Mouse (Mus musculus): ENCODE data around the gene Tmprss12. TPM values are rescaled to one million over a fixed set of nuclear protein-coding genes. Genes with fewer than 3 reads are reported as not detected.
"Not testable (repeated sequence)": the region's sequence is repeated elsewhere in the genome, so short reads cannot be mapped to it uniquely, and the experiment has no call there.

Tmprss12 gene
- polyA plus RNA-seq, 1 experiment, result not detected

GRCm38 (mm10) chr15:100263246-100263905, 17.3 kb upstream of the Tmprss12 start:
- no peak overlapping the region for H3K4me3 ChIP-seq
- H3K4me2 ChIP-seq (ENCODE audit: low read depth), result no peak overlapping the region
- H3K36me3 ChIP-seq (ENCODE audit: control insufficient read depth, insufficient read depth), result peaks cover 9% of the 10 kb centered on the region
- TF ChIP-seq REST (IDR thresholded peaks at IDR 0.05; ENCODE audit: insufficient read depth, insufficient read length) (no peak), MAX (IDR thresholded peaks at IDR 0.05; ENCODE audit: low read depth) (no peak), MYOG (IDR thresholded peaks at IDR 0.05; ENCODE audit: control insufficient read depth in 1 of 3, insufficient read depth in 1 of 3, insufficient read length in 2 of 3, low read depth in 2 of 3) (no peak), POLR2AphosphoS2 (IDR thresholded peaks at IDR 0.05; ENCODE audit: insufficient read length, low read depth) (no peak), USF1 (IDR thresholded peaks at IDR 0.05; ENCODE audit: low read depth) (no peak), CEBPB (IDR thresholded peaks at IDR 0.05; ENCODE audit: insufficient read depth, poor library complexity, severe bottlenecking) (no peak), TCF3 (IDR thresholded peaks at IDR 0.05; ENCODE audit: insufficient read length, low read depth) (no peak), MYOD1 (IDR thresholded peaks at IDR 0.05; ENCODE audit: control insufficient read depth in 1 of 3, insufficient read length in 2 of 3, low read depth in 2 of 3) (no peak), POLR2A (IDR thresholded peaks at IDR 0.05; ENCODE audit: insufficient read length, low read depth) (no peak), E2F4 (IDR thresholded peaks at IDR 0.05; ENCODE audit: insufficient read depth) (no peak), TCF12 (IDR thresholded peaks at IDR 0.05; ENCODE audit: insufficient read depth, poor library complexity, severe bottlenecking) (no peak)
- no peaks in the 10 kb centered on the region for H3K27me3 ChIP-seq (ENCODE audit: control insufficient read depth, insufficient read depth, insufficient read length)
- no peak overlapping the region for H3ac ChIP-seq (ENCODE audit: control insufficient read depth, insufficient read length)
- no peaks in the 10 kb centered on the region for H3K79me2 ChIP-seq (ENCODE audit: control insufficient read depth, insufficient read depth)

GRCm38 (mm10) chr15:100265586-100266325, 14.9 kb upstream of the Tmprss12 start:
- no peak overlapping the region for H3ac ChIP-seq (ENCODE audit: control insufficient read depth, insufficient read length)
- no peaks in the 10 kb centered on the region for H3K36me3 ChIP-seq (ENCODE audit: control insufficient read depth, insufficient read depth)
- TF ChIP-seq USF1 (IDR thresholded peaks at IDR 0.05; ENCODE audit: low read depth) (no peak), POLR2AphosphoS2 (IDR thresholded peaks at IDR 0.05; ENCODE audit: insufficient read length, low read depth) (no peak), E2F4 (IDR thresholded peaks at IDR 0.05; ENCODE audit: insufficient read depth) (no peak), MYOG (IDR thresholded peaks at IDR 0.05; ENCODE audit: control insufficient read depth in 1 of 3, insufficient read depth in 1 of 3, insufficient read length in 2 of 3, low read depth in 2 of 3) (no peak)
- no peak overlapping the region for H3K4me2 ChIP-seq (ENCODE audit: low read depth)
- no peaks in the 10 kb centered on the region for H3K79me2 ChIP-seq (ENCODE audit: control insufficient read depth, insufficient read depth)
- no peaks in the 10 kb centered on the region for H3K27me3 ChIP-seq (ENCODE audit: control insufficient read depth, insufficient read depth, insufficient read length)
- H3K4me3 ChIP-seq, result no peak overlapping the region

- Histone ChIP-seq H3K36me3 (ENCODE audit: control insufficient read depth, insufficient read depth) (no peaks in the 10 kb centered on the region), H3K79me2 (ENCODE audit: control insufficient read depth, insufficient read depth) (no peaks in the 10 kb centered on the region), H3K27me3 (ENCODE audit: control insufficient read depth, insufficient read depth, insufficient read length) (no peaks in the 10 kb centered on the region), H3K4me2 (ENCODE audit: low read depth) (no peak overlapping the region), H3K4me3 (no peak overlapping the region), H3ac (ENCODE audit: control insufficient read depth, insufficient read length) (no peak overlapping the region)
- TF ChIP-seq MAX (IDR thresholded peaks at IDR 0.05; ENCODE audit: low read depth) (no peak), E2F4 (IDR thresholded peaks at IDR 0.05; ENCODE audit: insufficient read depth) (no peak), REST (IDR thresholded peaks at IDR 0.05; ENCODE audit: insufficient read depth, insufficient read length) (no peak), SRF (IDR thresholded peaks at IDR 0.05; ENCODE audit: control insufficient read depth, insufficient read length, low read depth) (no peak), MYOD1 (IDR thresholded peaks at IDR 0.05; ENCODE audit: control insufficient read depth in 1 of 3, insufficient read length in 2 of 3, low read depth in 2 of 3) (no peak), MYOG (IDR thresholded peaks at IDR 0.05; ENCODE audit: control insufficient read depth in 1 of 3, insufficient read depth in 1 of 3, insufficient read length in 2 of 3, low read depth in 2 of 3) (no peak), POLR2AphosphoS2 (IDR thresholded peaks at IDR 0.05; ENCODE audit: insufficient read length, low read depth) (no peak), POLR2A (IDR thresholded peaks at IDR 0.05; ENCODE audit: insufficient read length, low read depth) (no peak), CEBPB (IDR thresholded peaks at IDR 0.05; ENCODE audit: insufficient read depth, poor library complexity, severe bottlenecking) (no peak), TCF3 (IDR thresholded peaks at IDR 0.05; ENCODE audit: insufficient read length, low read depth) (no peak), USF1 (IDR thresholded peaks at IDR 0.05; ENCODE audit: low read depth) (no peak), TCF12 (IDR thresholded peaks at IDR 0.05; ENCODE audit: insufficient read depth, poor library complexity, severe bottlenecking) (no peak)
Observed at GRCm38 (mm10) chr15:100268916-100269315, 11.7 kb upstream of the Tmprss12 start.

- no peaks in the 10 kb centered on the region for H3K27me3 ChIP-seq (ENCODE audit: control insufficient read depth, insufficient read depth, insufficient read length)
- no peak overlapping the region for H3K4me3 ChIP-seq
- no peaks in the 10 kb centered on the region for H3K36me3 ChIP-seq (ENCODE audit: control insufficient read depth, insufficient read depth)
- H3ac ChIP-seq (ENCODE audit: control insufficient read depth, insufficient read length), result no peak overlapping the region
- TF ChIP-seq POLR2AphosphoS2 (IDR thresholded peaks at IDR 0.05; ENCODE audit: insufficient read length, low read depth) (no peak), MYOG (IDR thresholded peaks at IDR 0.05; ENCODE audit: control insufficient read depth in 1 of 3, insufficient read depth in 1 of 3, insufficient read length in 2 of 3, low read depth in 2 of 3) (no peak), TCF12 (IDR thresholded peaks at IDR 0.05; ENCODE audit: insufficient read depth, poor library complexity, severe bottlenecking) (no peak), USF1 (IDR thresholded peaks at IDR 0.05; ENCODE audit: low read depth) (no peak), MYOD1 (IDR thresholded peaks at IDR 0.05; ENCODE audit: control insufficient read depth in 1 of 3, insufficient read length in 2 of 3, low read depth in 2 of 3) (no peak), MAX (IDR thresholded peaks at IDR 0.05; ENCODE audit: low read depth) (no peak)
- H3K79me2 ChIP-seq (ENCODE audit: control insufficient read depth, insufficient read depth), result no peaks in the 10 kb centered on the region
- H3K4me2 ChIP-seq (ENCODE audit: low read depth), result no peak overlapping the region
Observed at GRCm38 (mm10) chr15:100269776-100270175, 10.9 kb upstream of the Tmprss12 start.

- H3K36me3 ChIP-seq (ENCODE audit: control insufficient read depth, insufficient read depth); H3K79me2 ChIP-seq (ENCODE audit: control insufficient read depth, insufficient read depth); H3ac ChIP-seq (ENCODE audit: control insufficient read depth, insufficient read length); H3K27me3 ChIP-seq (ENCODE audit: control insufficient read depth, insufficient read depth, insufficient read length); H3K4me3 ChIP-seq; H3K4me2 ChIP-seq (ENCODE audit: low read depth): not testable (repeated sequence)
Observed at GRCm38 (mm10) chr15:100270609-100271008, 10.0 kb upstream of the Tmprss12 start.
